Mouse (Mus musculus) T-helper 1 cell (primary cell): ENCODE measurements around the gene Frat2.
"Not testable (repeated sequence)": the region's sequence is repeated elsewhere in the genome, so short reads cannot be mapped to it uniquely, and the experiment has no call there.

Experiments
- in situ Hi-C: fragments of 300-600 bp; cut with MboI, MseI; formaldehyde crosslinking; loops from one replicate; pipeline ENCODE4 v1.15.1; 2025; ENCODE audit warnings: high pct_unique_total_duplicates

Gene Frat2

DNA sequence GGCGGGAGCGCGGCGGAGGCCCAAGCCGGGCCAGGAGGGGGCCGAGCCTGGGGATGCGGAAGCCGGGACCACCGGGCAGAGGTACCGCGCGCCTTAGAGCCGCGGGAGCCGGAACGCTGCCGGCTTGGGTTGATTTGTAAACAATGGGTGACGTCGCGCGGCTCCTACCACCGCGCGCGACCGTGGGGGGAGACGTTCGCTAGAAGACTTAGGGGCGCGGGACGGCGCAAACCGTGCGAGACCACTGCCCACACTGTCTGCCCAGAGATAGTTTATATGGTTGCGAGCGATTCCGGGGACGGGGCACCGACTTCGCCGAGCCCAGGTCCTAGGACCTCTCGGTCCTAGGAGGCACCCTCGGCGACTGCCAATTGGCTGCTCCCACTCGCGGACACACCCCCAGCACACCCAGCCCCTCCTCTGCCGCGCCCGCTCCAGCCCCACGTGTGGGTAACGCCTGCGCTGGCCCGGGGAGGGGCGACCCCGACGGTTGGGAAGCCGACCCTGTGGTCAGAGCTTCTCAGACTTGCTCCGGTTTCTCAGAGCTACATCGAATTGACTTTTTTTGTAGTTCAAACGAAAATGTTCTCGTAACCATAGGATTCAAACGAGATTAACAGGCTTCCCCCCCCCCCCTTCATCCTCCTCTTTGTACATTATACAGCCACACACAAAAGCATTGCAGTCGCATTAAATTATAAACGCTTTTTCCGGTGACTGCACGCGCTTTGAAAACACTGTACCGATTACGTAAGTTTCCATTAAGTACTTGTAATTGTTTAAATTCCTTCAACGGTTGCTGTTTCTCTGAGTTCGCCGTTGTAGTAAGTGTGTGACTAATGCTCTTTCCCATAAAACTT, at the start of gene Frat2:
Gene Frat2 (minus strand): TSS at position 141 of the 860 bp plus-strand sequence.
- in situ Hi-C loops, result no loop called here

DNA sequence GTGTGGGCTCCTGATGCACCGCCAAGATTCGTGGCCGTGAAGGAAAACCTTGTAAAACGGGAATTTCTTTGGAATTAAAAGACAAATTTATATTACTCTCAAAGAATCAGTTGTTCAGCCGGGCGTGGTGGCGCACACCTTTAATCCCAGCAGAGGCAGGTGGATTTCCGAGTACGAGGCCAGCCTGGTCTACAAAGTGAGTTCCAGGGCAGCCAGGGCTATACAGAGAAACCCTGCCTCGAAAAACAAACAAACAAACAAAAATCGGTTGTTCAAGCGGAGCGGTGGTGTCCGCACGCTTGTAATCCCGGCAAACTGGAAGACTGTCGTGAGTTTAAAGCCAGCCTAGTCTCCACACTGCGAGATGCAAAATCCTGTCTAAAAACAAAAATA, 48.4 kb upstream of the Frat2 start:
- in situ Hi-C loops, result no loop called here

DNA sequence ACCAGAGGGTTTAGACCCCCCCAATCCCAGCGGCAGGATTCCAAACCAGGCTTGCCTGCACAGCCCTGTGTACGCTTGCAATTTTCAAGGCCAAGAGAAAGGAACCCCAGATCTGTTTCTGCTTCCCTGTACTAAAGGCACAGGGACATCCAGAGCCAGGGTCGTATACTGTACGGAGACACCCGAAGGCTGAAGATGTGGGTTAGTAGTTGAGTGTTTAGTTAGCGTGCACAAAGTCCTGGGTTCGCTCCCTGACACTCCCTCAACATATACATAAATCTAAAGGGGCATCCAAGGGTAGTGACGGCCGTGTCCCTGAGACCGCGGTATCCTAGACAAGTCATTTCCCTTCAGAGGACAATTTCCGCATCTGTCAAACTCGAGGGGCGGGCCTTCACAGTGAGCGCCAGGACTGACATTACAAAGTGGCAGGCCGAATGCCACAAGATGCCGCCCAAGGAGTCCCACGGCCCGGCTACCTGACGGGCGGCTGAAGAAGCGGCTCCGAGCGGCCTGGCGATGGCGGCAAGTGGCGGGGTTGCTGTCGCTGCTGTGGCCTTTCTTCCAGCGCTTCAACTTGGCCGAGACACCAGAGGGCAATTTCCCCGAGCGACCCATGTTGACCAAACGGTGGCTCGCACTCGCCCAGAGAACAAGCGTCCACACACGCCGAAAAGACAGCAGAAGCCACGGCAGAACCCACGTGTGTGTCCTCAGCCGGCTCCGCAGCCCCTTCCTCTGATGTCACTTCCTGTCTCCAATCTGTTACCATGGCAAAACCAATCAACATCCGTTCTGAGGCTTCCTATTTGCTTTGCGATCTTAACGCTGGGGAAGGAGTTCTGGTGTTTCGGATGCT, 47.8 kb upstream of the Frat2 start, which contains the start of gene Rrp12:
Gene Rrp12 (minus strand): TSS at position 714 of the 859 bp plus-strand sequence.
- in situ Hi-C loops, result no loop called here

DNA sequence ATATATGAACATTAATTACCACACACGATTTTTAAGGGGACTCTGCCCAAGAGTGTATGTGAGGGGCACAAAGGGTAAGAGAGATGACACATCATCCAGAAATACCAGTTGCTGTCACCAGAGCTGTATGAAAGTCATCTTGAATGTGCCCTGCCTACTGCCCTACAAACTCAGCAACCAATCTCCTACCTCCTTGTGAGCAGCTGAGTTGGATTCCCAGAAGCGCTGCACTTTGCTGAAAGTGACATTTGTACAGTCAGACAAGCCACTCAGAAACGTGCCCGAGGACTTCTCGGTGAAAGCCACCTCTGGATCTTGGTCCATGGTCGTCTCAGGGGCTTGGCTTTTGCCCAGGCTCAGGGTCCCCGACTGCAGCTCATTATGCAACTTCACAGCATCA, 47.0 kb upstream of the Frat2 start:
- in situ Hi-C loops, result no loop called here

DNA sequence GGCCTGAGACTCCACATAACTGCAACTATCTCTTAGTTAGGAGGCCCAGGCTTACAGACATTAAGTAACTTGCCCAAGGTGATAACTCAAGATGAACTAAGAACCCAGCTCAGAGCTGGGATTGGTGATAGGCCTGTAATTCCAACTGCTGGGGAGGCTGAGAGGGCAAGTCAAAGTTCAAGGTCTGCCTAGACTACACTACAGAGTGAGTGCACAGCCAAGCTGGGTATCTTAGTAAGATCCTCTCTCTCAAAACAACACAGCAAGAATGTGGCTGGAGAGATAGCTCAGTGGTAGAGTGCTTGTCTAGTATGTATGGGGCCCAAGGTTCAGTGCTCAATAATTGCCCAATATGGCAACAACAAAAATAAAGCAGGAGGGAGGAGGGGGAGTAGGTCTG, 40.3 kb upstream of the Frat2 start:
- in situ Hi-C loops, result no loop called here

DNA sequence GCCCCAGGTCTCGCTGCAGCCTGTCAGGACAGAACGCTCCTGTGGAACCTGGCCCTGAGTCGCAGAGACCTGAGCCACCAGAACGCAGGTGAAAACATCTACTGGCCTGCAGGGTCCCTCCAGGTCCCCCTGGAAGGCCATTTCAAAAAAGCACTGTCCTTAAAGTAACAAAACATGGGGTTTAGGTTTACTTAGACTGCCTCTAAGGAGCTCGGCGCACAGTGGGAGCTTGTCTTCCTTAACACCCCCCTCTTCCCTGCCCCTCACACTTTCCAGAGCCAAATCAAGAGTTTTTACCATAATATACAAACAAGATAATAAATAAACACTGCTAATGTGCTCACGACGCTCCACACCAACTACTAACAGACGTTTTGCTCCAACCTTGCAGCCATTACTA, 36.0 kb upstream of the Frat2 start:
- in situ Hi-C loops, result no loop called here

DNA sequence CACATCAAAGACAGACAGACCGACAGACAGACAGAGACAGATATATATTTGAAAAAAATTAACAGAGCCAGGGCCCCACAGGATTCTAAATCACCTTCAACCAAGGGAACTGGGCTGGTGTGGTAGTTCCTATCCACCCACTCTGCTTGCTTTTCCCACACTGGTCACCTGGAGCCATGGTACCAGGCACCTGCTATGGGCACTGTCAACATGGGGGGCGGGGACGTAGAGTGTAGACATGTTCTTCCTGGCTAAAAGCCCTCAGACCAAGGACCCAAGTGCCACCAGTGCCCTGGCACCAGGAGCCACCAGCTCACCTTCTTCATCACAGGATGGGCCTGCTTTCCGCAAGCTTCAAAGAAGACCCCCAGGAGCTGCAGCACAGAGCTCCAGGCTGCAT, 33.9 kb upstream of the Frat2 start:
- in situ Hi-C loops, result no loop called here

DNA sequence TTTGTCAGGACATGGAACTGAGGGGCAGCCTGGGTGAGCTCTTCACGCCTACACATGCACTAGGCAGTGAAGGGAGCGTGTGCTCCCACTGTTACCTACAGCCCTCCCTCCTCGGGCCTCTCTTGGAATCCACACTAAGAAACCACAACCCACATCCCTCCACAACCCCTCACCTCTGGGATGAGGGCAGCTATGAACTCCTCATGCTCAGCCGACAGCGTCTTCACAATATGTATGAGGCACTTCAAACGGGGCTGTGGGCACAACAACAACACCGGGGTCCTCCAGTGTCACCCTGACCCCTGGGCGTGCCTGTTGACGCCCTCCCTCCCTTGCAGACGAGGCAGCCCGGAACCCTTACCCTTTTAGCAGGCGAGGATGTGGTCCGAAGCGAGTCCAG, 26.4 kb upstream of the Frat2 start:
- in situ Hi-C loops, result loop anchor here (10.0 kb wide), 1 partner anchor 210 kb away; no protein-coding TSS in a partner anchor

DNA sequence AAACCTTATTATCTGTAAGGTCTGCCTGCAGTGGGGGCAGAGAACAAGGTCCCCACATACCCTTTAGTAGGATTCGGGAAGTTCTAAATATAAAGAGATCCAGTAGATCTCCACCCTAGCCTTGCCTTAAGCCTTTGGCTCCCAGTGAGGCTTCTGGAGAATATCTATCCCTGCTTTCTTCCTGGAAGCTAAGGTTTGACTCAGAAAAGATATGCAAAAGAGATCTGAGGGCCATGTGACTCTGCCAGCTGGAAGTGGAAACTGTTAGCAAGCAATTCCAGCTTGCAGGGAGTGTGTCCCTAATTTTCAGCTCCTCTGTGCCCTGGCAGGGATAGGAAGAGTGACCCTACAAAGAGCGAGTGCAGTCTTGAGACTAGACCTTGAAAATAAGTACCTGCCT, 24.4 kb upstream of the Frat2 start:
- in situ Hi-C loops, result loop anchor here (10.0 kb wide), 1 partner anchor 207 kb away; no protein-coding TSS in a partner anchor

DNA sequence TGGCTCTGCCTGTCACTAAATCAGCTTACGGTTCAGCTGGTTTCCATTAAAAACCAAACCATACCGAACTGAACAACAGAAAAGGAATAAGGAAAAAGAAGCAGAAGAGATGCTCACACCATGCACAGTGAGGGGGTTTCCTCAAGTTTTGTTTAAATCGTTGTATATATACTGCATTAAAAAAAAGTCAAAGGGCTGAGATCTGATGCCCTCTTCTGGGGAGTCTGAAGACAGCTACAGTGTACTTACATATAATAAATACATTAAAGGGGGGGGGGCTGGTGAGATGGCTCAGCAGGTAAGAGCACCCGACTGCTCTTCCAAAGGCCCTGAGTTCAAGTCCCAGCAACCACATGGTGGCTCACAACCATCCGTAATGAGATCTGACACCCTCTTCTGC, 22.0 kb upstream of the Frat2 start:
- in situ Hi-C loops, result loop anchor here (10.0 kb wide), 1 partner anchor 205 kb away; no protein-coding TSS in a partner anchor

DNA sequence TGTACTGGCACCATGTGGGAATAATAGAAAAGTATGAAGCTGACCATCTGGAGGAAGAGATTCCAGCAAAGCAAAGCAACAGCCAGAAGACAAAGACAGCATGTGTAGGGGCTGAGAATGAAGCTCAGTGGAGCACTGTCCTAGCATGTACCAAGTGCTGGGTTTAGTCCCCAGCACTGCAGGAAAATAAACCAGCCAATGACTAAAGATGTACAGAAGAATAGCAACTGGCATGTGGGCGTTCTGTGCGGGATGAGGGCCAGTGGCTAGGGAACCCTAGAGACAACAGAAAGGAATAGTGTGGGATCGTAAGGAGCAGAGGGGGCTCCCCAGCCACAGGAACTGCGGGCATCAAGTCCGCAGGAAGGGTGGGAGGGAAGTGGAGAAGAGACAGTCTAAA, 21.4 kb upstream of the Frat2 start:
- in situ Hi-C loops, result no loop called here

DNA sequence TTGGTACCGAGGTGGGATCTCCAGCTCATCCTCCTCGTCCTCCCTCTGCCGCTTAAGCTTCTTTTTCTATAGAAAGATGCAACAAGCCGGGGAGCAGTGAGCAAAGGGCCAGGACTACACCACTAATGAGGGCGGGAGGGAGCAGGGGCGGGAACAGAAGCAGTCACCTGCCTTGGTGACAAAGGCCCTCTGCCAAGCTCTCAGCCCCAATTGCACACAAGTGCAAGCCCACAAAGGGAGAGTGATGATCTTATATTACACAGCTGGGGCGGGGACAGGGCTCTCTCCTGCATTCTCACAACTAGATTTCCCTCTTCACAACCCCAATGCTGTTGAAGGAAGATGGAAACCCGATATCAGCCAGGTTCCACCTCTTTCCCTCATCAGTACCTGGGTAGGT, 18.8 kb upstream of the Frat2 start:
- in situ Hi-C loops, result no loop called here

DNA sequence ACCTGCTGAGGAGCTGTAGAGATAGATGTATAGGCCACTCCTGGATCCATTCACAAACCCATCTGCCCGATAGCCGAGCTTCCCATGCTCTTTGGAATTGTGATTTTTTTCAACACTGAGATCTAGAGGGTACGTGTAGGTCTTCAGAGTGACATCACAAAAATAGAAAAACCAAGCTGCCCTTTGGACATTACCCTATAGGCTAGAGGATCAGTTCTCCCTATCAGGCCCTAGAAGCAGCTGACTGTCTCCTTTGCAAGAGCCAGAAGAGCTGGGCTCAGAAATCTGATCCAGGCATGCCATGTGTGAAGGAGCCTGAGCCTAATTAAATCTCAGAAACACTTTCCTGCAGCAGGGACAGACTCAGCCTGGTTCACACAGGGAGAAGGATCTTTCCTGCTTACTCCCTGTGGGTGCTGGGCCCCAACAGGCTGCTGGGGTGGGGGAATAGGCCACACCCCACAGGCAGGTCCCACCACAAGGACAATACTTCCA, 9.9 kb upstream of the Frat2 start:
- in situ Hi-C loops, result no loop called here

DNA sequence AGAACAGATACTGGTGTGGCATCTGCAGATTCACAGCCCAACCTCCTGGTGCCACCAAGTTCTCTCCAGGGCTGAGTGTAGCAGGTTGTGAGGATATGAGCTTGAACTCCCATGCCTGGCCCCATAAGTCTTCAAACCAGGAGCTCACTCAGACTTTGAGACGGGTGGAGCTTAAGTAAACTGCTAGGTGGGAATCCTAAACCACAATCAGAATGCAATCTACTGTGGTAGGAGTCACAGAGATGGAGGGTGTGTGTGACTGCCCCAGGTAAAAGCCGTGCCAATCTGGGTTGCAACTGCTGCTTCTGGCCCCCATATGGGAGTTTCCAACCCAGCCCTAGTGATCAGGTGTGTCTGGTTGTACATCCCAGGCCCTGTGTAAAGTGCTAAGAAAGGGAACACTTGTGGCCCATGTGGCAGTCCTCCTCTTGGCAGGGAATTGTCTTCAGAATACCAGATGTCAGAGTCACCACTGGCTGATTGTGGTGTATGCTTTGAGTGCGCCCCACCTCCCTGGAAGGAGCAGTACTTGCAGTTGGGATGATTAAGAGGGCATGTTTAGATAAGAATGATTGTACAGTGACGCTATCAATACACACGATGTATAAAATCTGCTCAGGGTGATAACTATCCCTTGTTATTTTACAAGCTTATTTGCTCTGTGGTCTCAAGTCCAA, 9.3 kb upstream of the Frat2 start:
- in situ Hi-C loops, result no loop called here

DNA sequence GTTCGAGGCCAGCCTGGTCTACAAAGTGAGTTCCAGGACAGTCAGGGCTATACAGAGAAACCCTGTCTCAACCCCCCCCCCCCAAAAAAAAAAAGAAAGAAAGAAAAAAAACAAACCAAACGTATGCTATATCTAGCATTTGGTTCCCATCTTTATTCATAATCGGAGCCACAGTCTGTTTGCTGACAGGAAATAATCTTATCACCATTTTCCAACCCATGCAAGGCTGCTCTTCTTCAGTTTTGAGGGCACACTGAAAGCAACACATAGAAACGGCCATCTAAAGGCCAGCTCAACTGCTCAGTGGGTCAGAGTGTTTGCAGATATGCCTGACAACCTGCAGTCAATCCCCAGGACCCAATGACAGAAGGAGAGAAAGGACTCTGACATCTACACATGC, 4.5 kb upstream of the Frat2 start:
- in situ Hi-C loops, result no loop called here

DNA sequence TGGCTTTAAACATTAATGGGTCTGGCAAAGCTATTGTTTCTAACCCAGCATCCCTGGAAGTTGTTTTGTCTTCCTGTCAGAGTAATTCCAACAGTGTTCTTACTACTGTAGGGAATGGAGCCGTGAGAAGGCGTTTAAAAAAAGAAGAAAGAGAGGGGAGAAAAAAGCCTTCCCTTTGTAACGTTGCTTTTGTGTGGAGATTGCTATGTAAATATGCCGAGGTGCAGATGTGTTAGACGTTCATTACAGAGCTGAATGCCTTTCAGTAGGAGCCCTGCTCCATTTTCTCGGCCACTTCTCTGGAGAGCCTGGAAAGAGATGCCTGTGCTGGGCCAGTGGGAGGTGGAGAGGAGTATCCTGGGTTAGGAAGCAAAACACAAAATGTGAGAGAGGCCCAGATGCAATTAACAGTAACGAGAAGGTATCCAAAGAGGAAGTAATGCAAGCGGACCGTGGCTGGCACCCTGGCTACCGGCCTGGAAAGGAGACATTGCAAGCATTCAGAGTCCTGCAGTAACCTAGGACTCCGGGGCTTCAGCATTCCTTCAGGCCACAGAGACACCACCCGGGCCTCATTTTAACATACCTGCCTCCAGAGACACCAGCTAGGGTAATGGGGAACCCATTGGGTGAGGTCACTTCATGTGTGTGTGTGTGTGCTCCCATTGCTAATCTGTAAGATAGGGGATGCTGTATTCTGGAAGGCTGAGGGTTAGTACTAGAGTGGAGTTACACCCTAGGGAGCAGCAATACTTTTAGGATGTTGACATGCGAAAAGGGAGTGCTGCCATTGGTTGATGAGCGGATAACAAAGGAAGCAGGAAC, 3.0 kb upstream of the Frat2 start:
- in situ Hi-C loops, result no loop called here

DNA sequence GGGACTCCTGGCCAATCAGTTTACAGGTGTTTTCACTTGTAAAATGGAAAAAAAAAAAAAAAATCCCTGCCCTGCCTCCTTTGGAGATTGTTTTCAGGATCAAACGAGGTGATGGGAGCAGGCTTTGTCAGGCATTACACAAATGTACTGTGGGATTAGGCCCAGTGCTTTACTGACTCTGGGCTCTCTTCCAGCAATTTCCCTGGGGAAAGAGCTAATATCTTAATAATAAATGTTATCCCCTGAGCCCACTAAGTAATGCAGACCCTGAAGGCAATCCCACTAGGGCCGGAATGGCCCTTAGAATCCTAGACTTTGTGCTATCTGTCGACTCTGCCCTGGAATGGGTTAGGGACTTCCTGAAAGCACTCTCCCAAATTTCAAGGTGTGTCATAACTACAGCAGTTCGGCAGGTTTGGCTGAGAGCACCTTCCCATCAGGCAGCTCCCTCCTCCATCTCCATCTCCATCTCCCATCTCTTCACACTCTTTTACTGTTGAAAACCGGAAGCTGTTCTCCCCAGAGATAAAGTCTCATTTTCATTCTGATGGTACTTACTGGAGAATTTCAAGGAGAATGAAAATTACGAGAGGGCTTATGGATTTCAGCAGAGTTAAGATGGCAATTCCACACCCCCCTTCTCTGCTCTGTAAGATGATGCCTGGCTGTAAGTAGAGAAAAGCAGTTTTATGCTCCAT, 2.2 kb upstream of the Frat2 start:
- in situ Hi-C loops, result no loop called here

DNA sequence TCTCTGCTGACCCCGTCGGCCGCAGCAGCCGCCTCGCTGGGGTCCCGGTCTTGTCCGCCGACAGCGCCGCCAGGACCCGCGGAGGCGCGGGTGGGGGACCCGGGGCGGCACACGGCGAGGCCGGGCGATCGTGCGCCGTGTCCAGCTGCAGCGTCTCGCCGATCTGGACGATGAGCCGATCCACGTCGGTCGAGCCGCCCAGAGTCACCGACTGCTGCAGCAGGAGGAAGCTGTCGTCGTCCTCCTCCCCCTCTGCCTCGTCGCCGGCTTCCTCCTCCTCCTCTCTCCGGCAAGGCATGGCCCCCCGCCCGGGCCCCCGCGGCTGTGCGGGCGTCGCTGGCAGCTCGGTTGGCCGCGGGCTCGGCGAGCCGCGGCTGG, 329 bp downstream of the Frat2 start:
- in situ Hi-C loops, result not testable (repeated sequence)

DNA sequence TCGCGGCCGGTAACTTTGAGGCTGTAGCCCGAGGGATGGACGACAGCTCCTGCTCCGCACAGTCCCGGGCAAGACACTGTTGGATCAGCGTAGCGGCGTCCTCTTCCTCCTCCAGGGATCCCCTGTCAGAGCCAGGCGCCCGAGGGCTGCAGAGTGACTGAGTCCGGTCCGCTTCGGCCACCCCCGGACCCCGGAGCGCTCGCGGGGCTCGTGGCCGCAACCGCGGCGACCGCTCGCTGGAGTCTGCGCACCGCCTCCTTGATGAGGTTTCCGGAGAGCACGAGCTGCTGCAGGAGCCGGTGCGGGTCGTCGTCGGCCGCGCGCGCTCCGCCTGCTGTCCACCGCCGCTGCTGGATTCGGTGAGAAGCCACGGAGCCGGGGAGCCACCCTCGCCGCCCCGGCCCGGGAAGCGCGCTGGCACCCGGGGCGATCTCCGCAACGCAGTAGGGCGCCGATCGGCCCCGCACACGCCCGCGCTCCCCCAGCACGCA, 796 bp downstream of the Frat2 start:
- in situ Hi-C loops, result no loop called here
